In genomic region chr10:61312159-61312558, GRCm38 (mm10) we compare ENCODE assay signal across 13 mouse cellular contexts. TPM values are rescaled to one million over a fixed set of nuclear protein-coding genes. Genes with fewer than 3 reads are reported as not detected.
DNase-seq lines count a peak whose midpoint lies in the region; ATAC-seq lines count a peak whose summit lies in the region.
"Had no signal": no experiment of that assay in that cellular context is flagged by ENCODE, and none has a peak within 500 bp of the region (broad histone marks: within the 10 kb centered on the region; RNA-seq: fewer than 3 reads in every experiment).

No protein-coding gene starts in this region.

- 39% methylated on average over 6 of the region's 6 CpGs for WGBS in heart, embryonic 15.5 days
- WGBS in embryonic facial prominence, embryonic 11.5 days, result 82% methylated on average over 6 of the region's 6 CpGs
- WGBS in limb, embryonic 10.5 days, result 84% methylated on average over 6 of the region's 6 CpGs

- no peak overlapping the region for H3K4me3 ChIP-seq in heart, embryonic 15.5 days
- no peak overlapping the region for H3K4me3 ChIP-seq in embryonic facial prominence, embryonic 11.5 days (ENCODE audit: low read depth, low read length)
- H3K4me3 ChIP-seq in limb, embryonic 10.5 days, result no peak overlapping the region
- H3K4me3 ChIP-seq: erythroblast, embryonic 14.5 days; hindbrain, embryonic 10.5 days; stomach, embryonic 15.5 days had no signal

- DNase-seq in heart, postnatal 36 days, result no peak
- DNase-seq in embryonic facial prominence, embryonic 11.5 days (ENCODE audit: low spot score), result peak; percentile 24
- peak; percentile 42 for DNase-seq in heart, postnatal 4 days
- DNase-seq in limb, embryonic 10.5 days (ENCODE audit: low spot score), result no peak
- DNase-seq in gastrocnemius, postnatal 14 days, result no peak
- no peak for DNase-seq in spleen, adult 12 weeks (ENCODE audit: low spot score)
- DNase-seq: thymus, postnatal 4 days had no signal

- H3K27ac ChIP-seq in heart, embryonic 15.5 days, result peak overlapping the region; percentile 87
- no peak overlapping the region for H3K27ac ChIP-seq in embryonic facial prominence, embryonic 11.5 days (replicated peaks; ENCODE audit: low read depth, low read length)
- H3K27ac ChIP-seq in limb, embryonic 10.5 days, result peak overlapping the region; percentile 72
- H3K27ac ChIP-seq: hindbrain, embryonic 10.5 days; stomach, embryonic 15.5 days had no signal

- peaks cover 28% of the 10 kb centered on the region for H3K4me1 ChIP-seq in heart, embryonic 15.5 days (replicated peaks)
- 0 out of 2 replicates have a peak, but pooled peaks cover 2% of the 10 kb centered on the region for H3K4me1 ChIP-seq in embryonic facial prominence, embryonic 11.5 days (ENCODE audit: control insufficient read depth, insufficient read depth, low read length)
- peaks cover 53% of the 10 kb centered on the region for H3K4me1 ChIP-seq in limb, embryonic 10.5 days

- intact Hi-C loops in heart, postnatal 36 days (cut with DNase I), result loop anchor here (5.0 kb wide), 1 partner anchor 35 kb away; no protein-coding TSS in a partner anchor
- intact Hi-C loops in gastrocnemius, postnatal 14 days (cut with DNase I; ENCODE audit: low total_unique reads), result no loop called here

- H3K9ac ChIP-seq in heart, embryonic 15.5 days, result no peak overlapping the region
- H3K9ac ChIP-seq in embryonic facial prominence, embryonic 11.5 days (replicated peaks; ENCODE audit: low read length), result no peak overlapping the region
- H3K9ac ChIP-seq: stomach, embryonic 15.5 days had no signal

- no peaks in the 10 kb centered on the region for H3K9me3 ChIP-seq in heart, embryonic 15.5 days (replicated peaks)
- H3K9me3 ChIP-seq in embryonic facial prominence, embryonic 11.5 days (replicated peaks; ENCODE audit: control insufficient read depth, low read length), result no peaks in the 10 kb centered on the region
- H3K9me3 ChIP-seq in limb, embryonic 10.5 days (replicated peaks), result no peaks in the 10 kb centered on the region
- H3K9me3 ChIP-seq: hindbrain, embryonic 10.5 days; stomach, embryonic 15.5 days had no signal

- no peaks in the 10 kb centered on the region for H3K36me3 ChIP-seq in heart, embryonic 15.5 days
- no peaks in the 10 kb centered on the region for H3K36me3 ChIP-seq in embryonic facial prominence, embryonic 11.5 days (replicated peaks; ENCODE audit: control insufficient read depth, insufficient read depth, low read depth, low read length)
- H3K36me3 ChIP-seq in limb, embryonic 10.5 days, result no peaks in the 10 kb centered on the region
- H3K36me3 ChIP-seq: hindbrain, embryonic 10.5 days; stomach, embryonic 15.5 days had no signal

- no peaks in the 10 kb centered on the region for H3K27me3 ChIP-seq in heart, embryonic 15.5 days
- H3K27me3 ChIP-seq in embryonic facial prominence, embryonic 11.5 days (ENCODE audit: control insufficient read depth, insufficient read depth, low read length), result no peaks in the 10 kb centered on the region
- no peaks in the 10 kb centered on the region for H3K27me3 ChIP-seq in limb, embryonic 10.5 days (ENCODE audit: low read depth, poor library complexity, severe bottlenecking)
- H3K27me3 ChIP-seq: stomach, embryonic 15.5 days had no signal

- H3K4me2 ChIP-seq in heart, embryonic 15.5 days, result no peak overlapping the region
- H3K4me2 ChIP-seq in embryonic facial prominence, embryonic 11.5 days (ENCODE audit: low read depth, low read length), result no peak overlapping the region
- H3K4me2 ChIP-seq: stomach, embryonic 15.5 days had no signal

- ATAC-seq in heart, embryonic 15.5 days (replicated peaks; ENCODE audit: insufficient number of reproducible peaks, insufficient read depth, low FRiP score, low read depth), result peak; percentile 68
- no peak for ATAC-seq in embryonic facial prominence, embryonic 11.5 days (replicated peaks; ENCODE audit: insufficient number of reproducible peaks, low FRiP score, low TSS enrichment, low read depth)
- no peak for ATAC-seq in megakaryocyte progenitor cell, adult 5-6 weeks (replicated peaks; ENCODE audit: poor library complexity)

RNA-seq across cellular contexts. Expression of gene Prf1, which starts 14.5 kb away (rescaled TPM):
- polyA plus RNA-seq in heart, embryonic 15.5 days (2015; fragmentation: Nextera tagmentation; extraction: Ambion mirVana), result 0.09 TPM in 1 of 2 replicates, not detected in the other
- total RNA-seq in heart, postnatal 36 days (2021), result under 1 TPM in 1 of 2 experiments, not detected in 1; 0.11 TPM
- not detected in 2 replicates for polyA plus RNA-seq in embryonic facial prominence, embryonic 11.5 days (2014; fragmentation: Nextera tagmentation; extraction: Ambion mirVana)
- total RNA-seq in heart, postnatal 4 days (2021), result under 1 TPM in 1 of 2 experiments, not detected in 1; 0.09 TPM
- polyA plus RNA-seq in limb, embryonic 10.5 days (2016; fragmentation: Nextera tagmentation; extraction: Ambion mirVana), result not detected in 2 replicates
- total RNA-seq in gastrocnemius, postnatal 14 days (2021), result not detected
- not detected in 2 replicates for total RNA-seq in megakaryocyte progenitor cell, adult 5-6 weeks (2015)
- total RNA-seq in megakaryocyte progenitor cell, adult 5-6 weeks (2017), result not detected in 2 replicates
- total RNA-seq: left cerebral cortex, adult 18-20 months had no signal
- polyA plus RNA-seq: erythroblast, embryonic 14.5 days; hindbrain, embryonic 10.5 days had no signal

RNA-seq across cellular contexts. Expression of gene Adamts14, which starts 38.9 kb away (rescaled TPM):
- 1.4 and 2.3 TPM in 2 replicates for polyA plus RNA-seq in heart, embryonic 15.5 days (2015; fragmentation: Nextera tagmentation; extraction: Ambion mirVana)
- 1 to 10 TPM in 1 of 2 experiments, under 1 TPM in 1; 0.83 to 1.9 TPM for total RNA-seq in heart, postnatal 36 days (2021)
- 0.27 and 0.64 TPM in 2 replicates for polyA plus RNA-seq in embryonic facial prominence, embryonic 11.5 days (2014; fragmentation: Nextera tagmentation; extraction: Ambion mirVana)
- 1 to 10 TPM; 6.9 to 7.5 TPM for total RNA-seq in heart, postnatal 4 days (2021)
- 0.46 and 0.48 TPM in 2 replicates for polyA plus RNA-seq in limb, embryonic 10.5 days (2016; fragmentation: Nextera tagmentation; extraction: Ambion mirVana)
- total RNA-seq in gastrocnemius, postnatal 14 days (2021), result 1 to 10 TPM; 3.7 to 4.2 TPM
- not detected in 2 replicates for total RNA-seq in megakaryocyte progenitor cell, adult 5-6 weeks (2015)
- total RNA-seq in megakaryocyte progenitor cell, adult 5-6 weeks (2017), result 0.10 TPM in 1 of 2 replicates, not detected in the other
- polyA plus RNA-seq: erythroblast, embryonic 14.5 days had no signal

Comparison
In these comparisons a context has a peak if more than half of its experiments do, and no peak if none do; other contexts are left out.
1. DNase-seq: peak in embryonic facial prominence, embryonic 11.5 days (single experiment) and heart, postnatal 4 days (single experiment); none in heart, postnatal 36 days (0 of 2), limb, embryonic 10.5 days (single experiment), gastrocnemius, postnatal 14 days (single experiment) and spleen, adult 12 weeks (single experiment).